Mouse (Mus musculus) thymus, postnatal 0 days (tissue): ENCODE results near the gene Synj2bp. TPM values are rescaled to one million over a fixed set of nuclear protein-coding genes. Genes with fewer than 3 reads are reported as not detected.
"Not testable (repeated sequence)": the region's sequence is repeated elsewhere in the genome, so short reads cannot be mapped to it uniquely, and the experiment has no call there.

Experiments
- DNase-seq: peaks from one replicate; pipeline ENCODE4 v3.0.0-alpha.2; 2015; ENCODE audit warnings: low spot score
- polyA plus RNA-seq: library from polyadenylated mRNA; unstranded; fragments of >200 nt; fragmentation: Nextera tagmentation; extraction: Ambion mirVana; gene quantifications from 2 replicates; pipeline ENCODE4 v1.2.1, GENCODE M21; 2015

Synj2bp gene
- 45.8 and 56.9 TPM in 2 replicates for polyA plus RNA-seq

DNA sequence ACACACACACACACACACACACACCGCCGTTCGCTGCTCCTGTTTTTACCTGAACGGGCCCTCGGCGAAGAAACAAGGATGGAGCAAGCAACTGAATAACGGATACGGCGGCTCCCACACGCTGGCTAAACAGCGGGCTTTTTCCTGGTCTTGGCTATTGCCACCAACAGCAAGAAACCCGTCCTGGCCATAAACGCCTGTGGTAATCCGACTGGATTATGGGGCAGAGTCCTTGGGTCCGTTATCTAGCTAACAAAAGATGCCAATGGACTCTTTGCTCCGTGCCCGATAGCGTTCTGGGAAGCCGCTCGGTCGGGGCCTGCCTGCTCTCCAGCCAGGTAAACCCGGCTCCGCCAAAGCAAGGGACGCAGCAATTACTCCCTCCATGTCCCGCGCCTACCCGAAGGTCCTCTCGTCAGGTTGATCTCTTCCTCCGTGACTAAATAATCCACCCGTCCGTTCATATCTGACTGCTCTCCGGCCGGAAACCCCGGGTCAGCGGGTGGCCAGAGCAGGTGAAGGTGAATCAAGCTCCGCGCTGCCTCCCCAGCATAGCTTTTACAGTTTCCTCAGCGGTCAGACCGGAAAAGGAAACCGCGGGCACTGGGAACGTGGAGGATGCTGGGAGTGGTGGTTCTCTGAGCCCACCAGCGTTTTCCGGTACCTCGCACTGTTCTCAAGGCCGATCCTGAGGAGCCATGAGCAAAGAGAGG is at the start of gene Synj2bp, which contains the start of gene Gm20498:
Gene Synj2bp, minus strand, starts transcription at position 596 of the 713 bp plus-strand sequence.
Gene Gm20498, minus strand, starts transcription at position 590 of the 713 bp plus-strand sequence.
- DNase-seq: peak; percentile 89

DNA sequence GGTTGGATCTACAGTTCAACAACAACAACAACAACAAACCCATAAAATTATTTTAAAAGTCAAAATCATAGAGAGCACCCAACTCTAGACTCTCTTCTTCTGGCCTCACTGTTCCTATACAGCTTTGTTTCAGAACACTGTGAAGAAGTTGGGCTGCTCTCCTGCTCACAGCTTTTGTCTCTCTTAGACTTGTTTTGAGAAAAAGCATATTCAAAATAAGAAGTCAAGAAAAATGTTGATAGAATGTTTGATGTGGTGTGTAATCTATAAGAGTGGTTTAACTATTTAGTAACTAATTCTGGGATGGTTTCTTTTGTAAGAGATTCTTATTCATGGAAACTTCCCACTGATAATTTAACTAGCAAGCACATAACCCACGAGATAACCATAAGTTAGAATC is 35.7 kb upstream of the Synj2bp start, which contains the start of gene Adam21:
Gene Adam21, minus strand, starts transcription at position 101 of the 400 bp plus-strand sequence.
- no peak for DNase-seq

DNA sequence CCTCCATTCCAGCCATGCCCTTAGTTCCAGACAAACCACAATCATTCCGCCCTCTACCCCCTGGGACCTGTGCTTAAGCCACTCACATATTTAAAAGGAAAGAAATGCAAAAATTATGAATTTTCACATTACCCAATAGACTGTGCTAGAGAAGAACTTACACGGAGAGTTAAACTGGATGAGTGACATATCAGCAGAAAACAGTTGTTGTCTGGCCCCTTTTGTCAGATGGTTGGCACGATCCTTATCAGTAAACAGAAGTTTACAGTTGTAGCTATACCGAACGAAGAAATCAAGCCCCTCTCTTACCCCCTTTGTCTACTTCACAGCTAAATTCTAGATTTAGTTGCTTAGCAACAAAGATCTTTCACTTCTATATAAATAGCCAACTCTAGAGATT is 35.2 kb upstream of the Synj2bp start:
- DNase-seq: no peak

DNA sequence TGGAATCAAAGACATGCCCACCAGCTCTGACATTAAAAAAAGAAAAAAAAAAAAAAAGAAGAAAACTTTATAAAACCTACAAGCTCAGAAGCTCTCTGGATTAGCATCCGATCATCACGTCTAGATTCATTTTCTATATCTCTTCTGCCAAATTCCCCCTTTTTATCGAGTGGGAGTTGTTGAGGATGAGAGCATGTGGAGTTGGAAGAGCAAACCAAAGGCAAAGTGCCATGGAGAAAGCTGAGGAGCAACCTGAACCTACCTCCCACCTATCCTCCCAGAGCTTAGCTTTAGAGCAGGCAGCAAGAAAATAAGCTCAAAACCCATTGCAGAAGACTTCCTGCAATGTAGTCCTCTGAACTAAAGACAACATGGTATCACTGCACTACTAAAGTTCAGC is 31.5 kb upstream of the Synj2bp start:
- no peak for DNase-seq

DNA sequence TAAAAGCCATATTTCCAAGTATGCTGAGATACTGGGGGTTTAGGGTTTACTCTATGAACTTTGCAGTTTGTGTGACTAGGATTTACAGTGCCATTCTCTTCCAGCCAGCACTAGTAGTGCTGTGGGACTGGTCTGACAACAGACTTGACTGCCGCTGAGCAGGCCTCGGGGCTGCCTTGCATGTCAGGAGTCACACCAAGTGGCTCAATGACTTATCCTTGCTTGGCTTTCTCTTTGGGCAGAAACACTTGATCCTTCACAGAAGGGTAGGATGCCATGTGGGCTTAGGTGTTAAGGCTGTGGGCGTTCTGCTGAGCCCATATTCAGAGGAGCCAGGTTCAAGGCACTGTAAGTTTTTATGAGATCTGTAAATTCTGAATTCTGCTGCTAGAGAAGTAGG is 16.6 kb upstream of the Synj2bp start:
- DNase-seq: no peak

DNA sequence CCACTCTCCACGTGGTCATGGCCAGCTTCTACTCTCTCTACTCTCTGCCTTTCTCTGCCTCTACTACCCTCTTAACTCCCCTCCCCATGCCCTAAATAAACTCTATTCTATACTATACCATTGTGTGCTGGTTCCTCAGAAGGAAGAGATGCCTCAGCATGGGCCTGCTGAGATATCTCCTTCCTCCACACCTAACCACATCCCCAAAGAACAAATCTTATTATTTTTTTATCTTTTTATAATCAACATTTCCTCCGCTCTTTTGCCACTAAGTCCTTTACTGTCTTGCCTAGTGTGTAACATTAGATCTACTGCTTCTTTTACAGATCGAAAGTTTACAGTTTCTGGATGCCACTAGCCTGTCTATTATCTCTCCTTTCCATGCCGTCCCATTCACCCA is 14.5 kb upstream of the Synj2bp start:
- no peak for DNase-seq

DNA sequence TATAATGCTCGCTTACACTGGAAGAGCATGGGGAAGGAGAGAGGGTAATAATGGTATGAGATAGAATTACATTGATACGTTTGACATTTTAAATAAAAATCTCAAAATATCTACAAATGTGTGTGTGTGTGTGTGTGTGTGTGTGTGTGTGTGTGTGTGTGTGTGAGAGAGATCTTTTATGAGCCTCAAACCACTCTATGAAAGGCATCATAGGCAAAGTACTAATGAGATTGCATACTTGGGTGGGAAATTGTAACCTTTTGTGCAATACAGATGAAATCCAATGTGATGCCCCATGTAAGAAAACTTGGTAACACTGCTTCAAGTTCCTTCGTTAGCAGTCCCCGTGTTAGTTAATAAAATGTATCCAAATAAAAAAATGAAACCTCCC is 313 bp upstream of the Synj2bp start:
- DNase-seq: peak; percentile 35

DNA sequence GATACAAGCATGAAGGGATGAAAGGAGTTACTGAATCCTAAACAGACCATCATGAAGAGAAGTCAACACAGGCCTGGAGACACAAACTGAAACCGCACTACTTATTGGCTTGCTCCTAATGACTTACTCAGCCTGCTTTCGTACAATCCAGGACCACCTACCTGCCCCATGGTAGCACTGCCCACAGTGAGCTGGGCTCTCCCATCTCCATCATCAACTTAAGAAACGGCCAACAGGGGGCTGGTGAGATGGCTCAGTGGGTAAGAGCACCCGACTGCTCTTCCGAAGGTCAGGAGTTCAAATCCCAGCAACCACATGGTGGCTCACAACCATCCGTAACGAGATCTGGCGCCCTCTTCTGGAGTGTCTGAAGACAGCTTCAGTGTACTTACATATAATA is 2.1 kb downstream of the Synj2bp start:
- peak; percentile 10 for DNase-seq

DNA sequence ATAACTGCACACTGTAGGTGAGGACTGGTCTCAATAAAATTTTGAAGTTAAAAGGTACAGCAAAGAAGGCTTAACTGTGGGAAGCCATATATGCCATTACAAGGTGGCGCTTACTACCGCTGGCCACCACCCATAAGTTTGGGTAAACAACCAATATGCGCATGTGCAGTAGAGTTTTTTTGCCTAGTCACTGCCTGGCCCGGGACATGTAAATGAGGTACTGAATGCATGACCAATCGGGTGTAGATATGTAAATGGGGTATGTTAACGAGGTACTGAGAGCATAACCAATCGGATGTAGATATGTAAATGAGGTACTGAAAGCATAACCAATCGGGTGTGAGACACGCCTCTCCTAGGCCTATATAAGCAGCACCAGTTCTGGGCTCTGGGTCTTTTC is 35.8 kb downstream of the Synj2bp start:
- DNase-seq: not testable (repeated sequence)

DNA sequence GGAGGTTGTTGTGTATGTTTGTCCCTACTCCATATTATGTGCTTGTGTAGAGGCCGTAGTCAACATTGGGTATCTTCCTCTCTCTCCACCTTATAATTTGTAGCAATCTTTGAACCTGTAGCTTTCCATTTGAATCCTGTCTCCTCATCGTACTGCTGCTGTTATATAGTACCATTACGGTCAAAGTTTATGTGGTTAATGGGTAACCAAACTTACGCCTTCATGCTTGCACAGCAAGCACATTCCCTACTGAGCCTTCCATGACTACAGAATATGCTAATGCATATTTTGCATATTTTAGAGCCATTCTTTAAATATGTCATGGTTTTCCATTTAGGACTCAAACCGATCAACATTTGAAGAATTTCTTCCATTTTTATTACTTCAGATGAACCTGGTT is 42.2 kb downstream of the Synj2bp start:
- no peak for DNase-seq

DNA sequence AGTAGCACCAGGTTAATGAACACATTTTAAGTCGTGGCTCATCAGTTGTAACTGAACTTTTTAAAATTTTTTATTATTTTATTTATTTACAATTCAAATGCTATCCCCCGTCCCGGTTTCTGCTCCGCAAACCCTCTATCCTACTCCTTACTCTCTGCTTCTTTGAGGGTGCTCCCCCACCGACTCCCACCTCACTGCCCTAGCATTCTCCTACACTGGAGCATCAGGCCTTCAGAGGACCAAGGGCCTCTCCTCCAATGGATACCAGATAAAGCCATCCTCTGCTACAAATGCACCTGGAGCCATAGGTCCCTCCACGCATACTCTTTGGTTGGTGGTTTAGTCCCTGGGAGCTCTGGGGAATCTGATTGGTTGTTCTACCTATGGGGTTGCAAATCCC is 47.4 kb downstream of the Synj2bp start:
- no peak for DNase-seq

DNA sequence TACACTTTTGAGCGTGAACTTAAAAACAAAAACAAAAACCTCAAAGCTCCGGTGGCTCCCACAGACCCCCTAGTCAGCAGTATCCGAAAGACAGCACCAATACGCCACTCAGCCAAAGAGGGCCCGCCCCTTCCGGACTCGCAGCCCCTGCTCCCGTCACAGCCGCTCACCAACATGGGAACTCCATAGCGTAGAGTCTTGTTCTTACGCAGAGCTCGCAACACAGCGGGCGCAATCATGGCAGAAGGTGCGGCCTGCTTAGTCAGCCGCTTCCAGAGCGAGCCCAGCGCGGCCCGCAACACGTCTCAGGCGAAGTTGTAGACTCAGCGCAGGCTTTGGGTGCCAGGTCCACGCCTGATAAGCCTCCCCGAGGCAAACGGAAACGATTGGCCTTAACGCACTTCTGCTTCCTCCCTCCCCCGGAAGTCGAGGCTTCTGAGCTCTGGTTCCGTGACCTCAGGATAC is 48.0 kb downstream of the Synj2bp start, which contains the start of gene Cox16:
Gene Cox16, minus strand, starts transcription at position 401 of the 465 bp plus-strand sequence.
- DNase-seq: peak; percentile 90

DNA sequence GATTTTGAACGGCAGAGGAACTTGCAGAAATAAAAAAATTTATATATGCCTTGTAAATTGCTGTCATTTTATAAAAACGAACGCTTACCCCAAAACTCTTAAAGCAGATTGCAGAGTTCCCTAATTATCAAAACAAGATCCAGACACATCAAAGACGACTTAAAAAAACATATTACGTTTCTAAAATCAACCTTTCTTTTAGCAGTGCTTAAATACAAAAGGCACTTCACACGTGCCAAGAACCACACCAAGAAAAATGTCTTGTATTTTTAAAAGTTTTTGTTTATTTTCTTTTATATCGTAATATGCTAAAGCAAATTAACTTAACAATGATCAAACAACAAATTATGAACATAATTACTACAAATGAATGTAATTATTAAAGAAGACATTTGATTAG is 48.5 kb downstream of the Synj2bp start:
- DNase-seq: no peak

DNA sequence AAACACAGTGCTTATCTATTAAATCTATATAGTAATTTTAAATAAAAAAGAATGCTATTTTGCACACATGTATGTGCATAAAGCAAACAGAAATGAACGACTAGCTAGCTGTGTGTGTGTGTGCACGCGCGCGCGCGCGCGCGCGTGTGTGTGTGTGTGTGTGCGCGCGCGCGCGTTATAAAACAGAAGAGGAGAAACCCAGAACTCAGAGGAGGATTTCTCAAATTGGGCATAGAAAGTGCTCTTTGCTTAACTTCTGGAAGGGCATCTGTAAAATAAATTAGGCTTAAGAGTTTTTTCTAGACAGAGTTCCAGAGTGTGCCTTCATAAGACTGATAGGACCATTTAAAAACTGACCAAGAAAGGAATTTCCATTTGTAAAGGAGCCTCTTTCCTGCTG is 49.1 kb downstream of the Synj2bp start:
- peak; percentile 68 for DNase-seq

DNA sequence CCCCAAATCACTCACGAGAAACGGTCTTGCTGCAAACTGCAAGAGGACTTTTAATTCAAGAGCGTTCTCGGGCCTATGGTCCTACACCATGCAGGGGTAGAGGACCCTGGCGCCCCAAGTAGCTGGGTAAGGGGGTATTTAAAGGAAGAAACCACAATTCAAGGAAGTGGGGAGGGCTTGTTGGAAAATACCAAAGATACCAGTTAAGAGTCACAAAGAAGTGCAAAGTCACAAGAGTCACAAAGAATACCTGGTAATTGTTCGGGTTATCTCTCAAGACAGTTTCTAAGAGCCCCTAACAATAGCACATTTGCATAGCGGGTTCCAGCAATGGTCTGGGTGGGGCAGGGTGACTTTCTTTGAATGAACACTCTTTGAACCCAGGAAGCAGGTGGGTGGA is 73.7 kb downstream of the Synj2bp start:
- not testable (repeated sequence) for DNase-seq

Other genes starting within 250 kb of the Synj2bp start
- gene Slc8a3, start 199.7 kb downstream of the Synj2bp start, polyA plus RNA-seq: 0.03 TPM in 1 of 2 replicates, not detected in the other
- gene Gm4787, start 153.4 kb downstream of the Synj2bp start, polyA plus RNA-seq: 0.15 and 0.39 TPM in 2 replicates
- 0.35 and 0.36 TPM in 2 replicates for gene Adam4, start 111.0 kb downstream of the Synj2bp start, polyA plus RNA-seq
- 239 and 241 TPM in 2 replicates for gene Cox16, start 47.8 kb downstream of the Synj2bp start, polyA plus RNA-seq
- 27.7 and 39.4 TPM in 2 replicates for gene Gm20498, start within 50 bp of the Synj2bp start, polyA plus RNA-seq
- 0.05 and 0.07 TPM in 2 replicates for gene Adam21, start 35.6 kb upstream of the Synj2bp start, polyA plus RNA-seq
- gene Med6, start 62.1 kb upstream of the Synj2bp start, polyA plus RNA-seq: 42.4 and 44.0 TPM in 2 replicates
- 0.13 and 0.44 TPM in 2 replicates for gene Ttc9, start 98.3 kb upstream of the Synj2bp start, polyA plus RNA-seq
- gene Map3k9, start 248.3 kb upstream of the Synj2bp start, polyA plus RNA-seq: 0.21 and 0.29 TPM in 2 replicates